Mouse (Mus musculus) midbrain, embryonic 10.5 days (tissue): ENCODE data around the gene Ddx19b. TPM values are rescaled to one million over a fixed set of nuclear protein-coding genes. Genes with fewer than 3 reads are reported as not detected.
"Not testable (repeated sequence)": the region's sequence is repeated elsewhere in the genome, so short reads cannot be mapped to it uniquely, and the experiment has no call there.

Source experiments
- DNase-seq: peaks from one replicate; pipeline ENCODE4 v3.0.0-alpha.2; 2017; ENCODE audit warnings: low spot score
- H3K27ac ChIP-seq: fragments of 300-500 bp; sonication (generic); replicated peaks from 2 replicates; pipeline ENCODE4 v1.5.1; 2016; ENCODE audit warnings: mild to moderate bottlenecking
- H3K27me3 ChIP-seq: fragments of 300-500 bp; sonication (generic); 2 replicates; pipeline ENCODE4 v1.6.1; 2016; ENCODE audit warnings: low read depth, mild to moderate bottlenecking; ENCODE audit not compliant: poor library complexity, severe bottlenecking
- H3K36me3 ChIP-seq: fragments of 300-500 bp; sonication (generic); 2 replicates; pipeline ENCODE4 v1.6.1; 2016; ENCODE audit warnings: mild to moderate bottlenecking, moderate library complexity
- H3K4me1 ChIP-seq: fragments of 300-500 bp; sonication (generic); 2 replicates; pipeline ENCODE4 v1.6.1; 2016
- H3K4me3 ChIP-seq: fragments of 300-500 bp; sonication (generic); 2 replicates; pipeline ENCODE4 v1.5.1; 2016; ENCODE audit warnings: mild to moderate bottlenecking, moderate library complexity
- H3K9me3 ChIP-seq: fragments of 300-500 bp; sonication (generic); replicated peaks from 2 replicates; pipeline ENCODE4 v1.6.1; 2016; ENCODE audit warnings: mild to moderate bottlenecking
- WGBS: fragments of 180-500 bp; shearing (Covaris S2); methylation state at CpG from one replicate; pipeline ENCODE4 v1.1.7; 2016; 5-methylcytosine and 5-hydroxymethylcytosine counted together
- polyA plus RNA-seq: library from polyadenylated mRNA; unstranded; fragments of >200 nt; fragmentation: Nextera tagmentation; extraction: Ambion mirVana; gene quantifications from 2 replicates; pipeline ENCODE4 v1.2.1, GENCODE M21; 2016

Ddx19b gene
- polyA plus RNA-seq, 1 experiment from 2014 or later, result 11.4 TPM

DNA sequence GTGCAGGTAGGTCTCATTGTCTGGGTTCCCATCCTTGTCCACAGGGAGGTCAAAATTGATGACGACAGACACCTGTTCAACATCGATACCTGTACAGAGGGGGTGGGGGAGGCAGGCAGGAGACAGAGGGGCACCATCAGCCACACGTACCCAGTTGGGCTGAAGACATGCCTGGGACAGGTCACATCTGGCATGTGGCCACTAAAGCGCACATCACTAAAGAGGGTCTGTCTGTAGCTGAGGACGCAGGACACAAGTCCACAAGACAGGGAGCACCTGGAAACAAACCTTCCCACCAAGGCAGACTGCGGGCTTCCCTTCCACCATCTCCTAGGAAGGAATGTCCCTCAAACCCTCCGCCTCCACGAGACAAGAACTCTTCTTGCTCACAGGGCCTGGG lies 55.0 kb downstream of the Ddx19b start:
- H3K27ac ChIP-seq, DNase-seq, H3K27me3 ChIP-seq, H3K4me3 ChIP-seq, H3K4me1 ChIP-seq, H3K9me3 ChIP-seq: not testable (repeated sequence)
- H3K36me3 ChIP-seq, result peaks cover 88% of the 10 kb centered on the region
- WGBS, result 96% methylated on average over 8 of the region's 8 CpGs

DNA sequence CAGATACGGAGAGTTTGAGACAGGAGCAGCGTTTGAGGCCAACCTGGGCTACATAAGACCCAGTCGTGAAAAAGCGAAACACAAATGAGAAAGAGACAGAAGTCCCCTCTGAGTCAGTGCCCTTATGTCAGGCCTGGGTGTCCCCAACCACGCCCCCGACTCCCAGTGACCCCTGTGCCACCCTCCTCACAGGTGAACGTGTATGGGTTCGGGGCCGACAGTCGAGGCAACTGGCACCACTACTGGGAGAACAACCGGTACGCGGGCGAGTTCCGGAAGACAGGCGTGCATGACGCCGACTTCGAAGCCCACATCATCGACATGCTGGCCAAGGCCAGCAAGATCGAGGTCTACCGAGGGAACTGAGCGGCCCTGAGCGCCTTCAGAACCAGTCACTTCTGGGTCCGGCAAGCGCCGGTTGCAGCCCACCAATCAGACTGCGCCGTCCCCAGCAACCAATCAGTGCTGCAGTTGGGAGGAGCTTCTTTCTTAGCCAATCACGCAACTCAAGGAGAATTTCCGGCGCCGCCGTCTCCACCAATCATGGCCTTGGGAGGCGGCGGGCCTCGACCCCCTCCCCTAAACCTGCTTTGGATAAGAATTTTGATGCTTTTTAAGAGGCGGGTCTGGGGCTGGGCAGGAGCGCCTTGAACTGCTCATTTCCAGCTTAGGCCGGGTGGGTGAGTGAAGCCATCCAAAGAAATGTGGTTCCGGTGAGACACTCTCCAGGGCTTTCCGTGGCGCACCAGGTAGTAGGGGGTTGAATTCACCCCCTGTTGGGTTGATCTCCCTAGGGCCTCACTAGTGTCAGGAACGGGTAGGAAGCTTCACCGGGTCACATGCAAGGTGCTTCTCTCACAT lies 61.4 kb downstream of the Ddx19b start:
- peak; percentile 92 for DNase-seq
- H3K36me3 ChIP-seq, result peaks cover 64% of the 10 kb centered on the region
- peak overlapping the region; percentile 86 for H3K27ac ChIP-seq
- H3K9me3 ChIP-seq, result no peaks in the 10 kb centered on the region
- peak overlapping the region; percentile 61 for H3K4me3 ChIP-seq
- 6% methylated on average over 45 of the region's 45 CpGs for WGBS
- H3K4me1 ChIP-seq, result peaks cover 13% of the 10 kb centered on the region
- no peaks in the 10 kb centered on the region for H3K27me3 ChIP-seq

DNA sequence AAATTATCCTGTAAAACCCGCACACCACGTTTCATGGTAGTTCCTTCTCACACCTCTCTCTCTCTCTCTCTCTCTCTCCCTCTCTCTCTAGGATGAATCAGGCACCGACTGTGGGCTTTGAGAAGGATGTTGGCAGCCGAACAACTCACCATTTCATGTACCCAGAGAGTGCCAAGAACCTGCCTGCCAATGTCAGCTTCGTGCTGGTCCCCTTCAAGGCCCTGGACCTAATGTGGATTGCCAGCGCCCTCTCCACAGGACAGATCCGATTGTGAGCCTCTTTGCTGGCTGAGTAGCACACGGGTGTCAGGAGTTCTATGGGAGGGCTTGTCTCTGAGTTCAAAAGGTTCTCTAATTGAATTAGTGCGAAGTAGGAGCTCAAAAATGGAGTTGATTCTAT lies 64.2 kb downstream of the Ddx19b start:
- Histone ChIP-seq H3K27ac (no peak overlapping the region), H3K9me3 (no peaks in the 10 kb centered on the region), H3K27me3 (no peaks in the 10 kb centered on the region), H3K36me3 (peaks cover 58% of the 10 kb centered on the region), H3K4me3 (no peak overlapping the region), H3K4me1 (peaks cover 13% of the 10 kb centered on the region)
- 86% methylated on average over 9 of the region's 9 CpGs for WGBS
- DNase-seq, result no peak

DNA sequence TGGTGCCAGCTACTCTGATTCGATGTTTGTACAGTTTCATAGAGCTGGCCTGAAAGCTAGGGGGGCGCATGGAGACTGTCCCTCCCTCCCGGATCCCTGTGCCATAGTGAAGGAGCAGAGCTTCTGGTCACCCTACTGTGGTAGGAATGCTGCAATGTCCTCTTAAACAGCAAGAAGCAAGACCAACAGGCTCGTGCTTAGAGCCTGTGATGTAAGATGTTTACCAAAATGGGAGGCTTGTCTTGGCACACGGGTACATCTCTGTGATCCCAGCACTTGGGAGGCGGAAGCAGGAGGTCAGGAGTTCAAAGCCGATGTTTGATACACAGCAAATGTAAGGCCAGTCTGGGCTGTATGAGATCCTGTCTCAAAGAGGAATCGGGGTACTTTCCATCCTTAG lies 65.0 kb downstream of the Ddx19b start:
- Histone ChIP-seq H3K27ac (no peak overlapping the region), H3K27me3 (no peaks in the 10 kb centered on the region)
- WGBS, result 92% methylated on average over 8 of the region's 8 CpGs

DNA sequence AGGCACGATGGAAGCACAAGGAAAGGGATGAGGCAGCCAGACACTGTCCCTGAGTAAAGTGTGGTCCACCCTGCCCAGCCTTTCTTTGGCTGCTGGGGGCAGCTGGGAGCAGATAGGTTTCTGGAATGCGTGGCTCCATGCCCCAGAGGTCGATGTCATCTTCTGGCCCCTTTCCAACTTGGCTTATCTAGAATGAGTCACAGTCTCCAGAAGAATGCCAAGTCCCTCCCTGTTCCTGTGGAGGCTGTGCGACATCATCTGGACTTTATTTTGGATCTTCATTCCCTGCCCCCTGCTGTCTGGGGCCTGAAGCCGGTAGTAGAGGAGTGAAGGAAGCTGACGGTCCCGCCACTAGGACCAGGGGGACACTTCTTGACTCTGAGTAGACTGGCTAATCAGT lies 66.0 kb downstream of the Ddx19b start:
- WGBS, result 87% methylated on average over 7 of the region's 7 CpGs
- H3K4me1 ChIP-seq, result peaks cover 6% of the 10 kb centered on the region
- H3K4me3 ChIP-seq, result no peak overlapping the region
- peaks cover 54% of the 10 kb centered on the region for H3K36me3 ChIP-seq
- DNase-seq, result no peak
- no peak overlapping the region for H3K27ac ChIP-seq
- no peaks in the 10 kb centered on the region for H3K27me3 ChIP-seq
- no peaks in the 10 kb centered on the region for H3K9me3 ChIP-seq

More for the DNA sequence above, 65.0 kb downstream of the Ddx19b start:
- DNase-seq, result no peak
- Histone ChIP-seq H3K9me3 (no peaks in the 10 kb centered on the region), H3K4me3 (no peak overlapping the region), H3K4me1 (peaks cover 13% of the 10 kb centered on the region), H3K36me3 (peaks cover 60% of the 10 kb centered on the region)

DNA sequence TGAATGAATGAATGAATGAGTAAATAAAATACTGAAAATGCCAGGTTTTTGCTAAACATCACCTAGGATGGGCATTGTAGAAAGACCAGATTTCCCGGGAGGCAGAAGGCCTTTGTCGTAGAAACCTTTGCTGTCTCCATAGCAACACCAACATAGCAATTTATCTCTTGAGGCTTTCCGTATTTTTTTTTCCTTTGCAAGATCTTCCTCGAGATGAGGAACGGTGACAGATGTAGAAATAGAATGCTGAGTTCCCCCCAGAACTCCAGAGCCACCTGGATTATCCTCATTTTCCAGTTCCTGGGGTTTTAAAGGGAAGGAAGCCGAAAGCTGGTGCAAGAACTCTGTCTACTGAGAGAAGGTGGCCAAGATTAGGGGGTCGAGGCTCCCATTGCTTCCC lies 66.9 kb downstream of the Ddx19b start:
- Histone ChIP-seq H3K4me1 (peaks cover under 1% of the 10 kb centered on the region), H3K4me3 (no peak overlapping the region), H3K9me3 (no peaks in the 10 kb centered on the region), H3K27me3 (no peaks in the 10 kb centered on the region), H3K36me3 (peaks cover 63% of the 10 kb centered on the region), H3K27ac (no peak overlapping the region)
- no peak for DNase-seq
- WGBS, result 79% methylated on average over 7 of the region's 7 CpGs

DNA sequence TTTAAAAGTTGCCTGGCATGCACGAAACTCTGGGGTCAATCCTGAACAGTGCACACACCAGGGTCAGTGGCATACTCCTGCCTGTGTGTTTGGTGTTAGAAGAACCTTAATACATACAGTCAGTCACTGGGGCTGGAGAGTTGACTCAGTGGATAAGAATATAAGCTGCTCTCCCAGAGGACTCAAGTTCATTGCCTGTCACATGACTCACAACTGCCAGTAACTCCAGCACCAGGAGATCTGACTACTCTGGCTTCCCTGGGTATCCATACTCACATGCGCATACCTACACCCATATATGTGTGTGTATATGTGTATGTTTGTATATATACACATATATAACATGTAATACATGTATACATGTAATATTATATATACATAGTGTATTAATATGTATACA lies 68.5 kb downstream of the Ddx19b start:
- Histone ChIP-seq H3K9me3 (no peaks in the 10 kb centered on the region), H3K27ac (no peak overlapping the region), H3K4me1 (no peaks in the 10 kb centered on the region), H3K4me3 (no peak overlapping the region), H3K36me3 (peaks cover 76% of the 10 kb centered on the region), H3K27me3 (no peaks in the 10 kb centered on the region)
- no peak for DNase-seq
- 94% methylated on average over 2 of the region's 2 CpGs for WGBS

DNA sequence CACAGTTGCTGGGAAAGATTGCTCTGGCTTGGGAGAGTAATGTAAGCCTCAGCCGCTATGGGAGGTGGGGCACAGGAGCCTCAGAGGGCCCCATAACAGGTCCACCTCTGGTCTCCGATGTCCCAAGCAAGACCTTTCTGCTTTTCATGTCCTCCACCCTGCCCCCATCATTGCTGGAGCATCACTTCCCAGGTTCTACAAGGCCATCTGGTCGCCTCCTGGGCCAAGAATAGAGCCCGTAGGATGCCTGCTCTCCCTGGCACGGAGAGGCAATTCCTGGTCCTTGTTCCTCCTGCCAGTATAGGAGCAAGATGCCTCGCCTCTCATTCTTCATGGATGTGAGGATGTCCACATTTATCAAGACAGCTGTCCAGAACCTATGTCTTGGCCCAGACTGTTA lies 71.6 kb downstream of the Ddx19b start:
- H3K4me1 ChIP-seq, result peaks cover 4% of the 10 kb centered on the region; the same call in 1 of the 2 replicates
- H3K9me3 ChIP-seq, result no peaks in the 10 kb centered on the region
- peaks cover 64% of the 10 kb centered on the region for H3K36me3 ChIP-seq
- WGBS, result 93% methylated on average over 6 of the region's 6 CpGs
- no peak overlapping the region for H3K4me3 ChIP-seq
- H3K27ac ChIP-seq, result no peak overlapping the region
- no peak for DNase-seq
- H3K27me3 ChIP-seq, result no peaks in the 10 kb centered on the region

DNA sequence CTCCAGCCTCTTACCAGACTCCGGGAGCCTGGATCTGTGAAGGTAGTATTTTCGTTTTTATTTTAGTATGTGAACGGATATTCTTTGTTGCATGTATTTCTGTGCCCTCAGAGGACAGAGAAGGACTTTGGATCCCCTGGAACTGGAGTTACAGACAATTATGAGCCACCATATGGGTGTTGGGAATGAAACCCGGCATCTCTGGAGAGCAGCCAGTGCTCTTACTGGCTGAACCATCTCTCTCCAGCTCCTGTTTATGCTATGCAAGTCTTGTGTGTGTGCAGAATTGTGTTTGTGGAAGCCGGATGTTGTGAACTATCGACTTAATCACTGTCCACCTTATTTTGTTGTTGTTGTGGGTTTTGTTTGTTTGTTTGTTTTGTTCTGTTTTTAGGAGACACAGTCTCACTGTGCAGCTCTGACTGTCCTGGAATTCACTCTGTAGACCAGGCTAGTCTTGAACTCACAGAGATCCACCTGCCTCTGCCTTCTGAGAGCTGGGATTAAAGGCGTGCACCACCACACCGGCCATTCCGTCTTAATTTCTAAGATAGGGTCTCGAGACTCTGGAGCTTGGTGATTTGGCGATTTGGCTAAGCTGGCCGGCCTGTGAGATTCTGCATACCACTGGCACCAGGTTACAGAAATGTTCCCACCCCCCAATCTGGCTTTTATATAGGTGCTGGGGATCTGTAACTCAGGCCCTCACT lies 72.3 kb downstream of the Ddx19b start:
- DNase-seq, result no peak
- H3K4me1 ChIP-seq, result peaks cover 4% of the 10 kb centered on the region; the same call in 1 of the 2 replicates
- H3K27ac ChIP-seq, result no peak overlapping the region
- no peaks in the 10 kb centered on the region for H3K27me3 ChIP-seq
- H3K36me3 ChIP-seq, result peaks cover 64% of the 10 kb centered on the region
- no peak overlapping the region for H3K4me3 ChIP-seq
- H3K9me3 ChIP-seq, result no peaks in the 10 kb centered on the region
- WGBS, result 96% methylated on average over 12 of the region's 12 CpGs

DNA sequence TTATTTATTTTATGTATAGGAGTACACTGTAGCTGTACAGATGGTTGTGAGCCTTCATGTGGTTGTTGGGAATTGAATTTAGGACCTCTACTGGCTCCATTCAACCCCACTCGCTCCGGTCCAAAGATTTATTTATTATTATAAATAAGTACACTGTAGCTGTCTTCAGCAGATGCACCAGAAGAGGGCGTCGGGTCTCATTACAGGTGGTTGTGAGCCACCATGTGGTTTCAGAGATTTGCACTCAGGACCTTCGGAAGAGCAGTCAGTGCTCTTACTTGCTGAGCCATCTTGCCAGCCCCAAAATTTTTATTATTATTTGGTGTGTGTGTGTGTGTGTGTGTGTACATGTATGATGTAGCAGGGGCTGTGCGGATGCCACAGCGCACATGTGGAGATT lies 73.0 kb downstream of the Ddx19b start:
- not testable (repeated sequence) for H3K27ac ChIP-seq, H3K4me1 ChIP-seq, DNase-seq, H3K4me3 ChIP-seq, H3K9me3 ChIP-seq, H3K27me3 ChIP-seq
- 91% methylated on average over 7 of the region's 7 CpGs for WGBS
- peaks cover 64% of the 10 kb centered on the region for H3K36me3 ChIP-seq

DNA sequence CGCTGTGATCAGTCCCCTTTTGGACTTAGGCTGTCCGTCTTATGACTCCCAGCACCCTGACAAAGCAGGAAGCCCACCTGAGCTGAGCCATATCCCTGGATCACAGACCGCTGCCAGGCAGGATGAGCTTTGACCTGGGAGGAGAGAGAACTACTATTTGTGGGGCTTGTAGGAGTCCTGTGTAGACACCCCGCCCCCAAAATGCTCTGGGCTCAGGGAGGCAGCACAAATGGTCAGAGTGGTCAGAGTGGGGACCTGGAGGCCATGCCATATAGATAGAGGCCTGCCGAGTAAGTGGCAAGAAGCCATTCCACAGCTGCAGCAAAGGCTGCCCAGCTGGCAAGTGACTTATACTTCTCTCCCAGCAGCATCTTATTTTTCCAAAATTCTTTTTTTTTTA lies 73.4 kb downstream of the Ddx19b start:
- Histone ChIP-seq H3K9me3 (no peaks in the 10 kb centered on the region), H3K4me3 (no peak overlapping the region), H3K36me3 (peaks cover 63% of the 10 kb centered on the region), H3K27me3 (no peaks in the 10 kb centered on the region), H3K4me1 (peaks cover 4% of the 10 kb centered on the region; the same call in 1 of the 2 replicates), H3K27ac (no peak overlapping the region)
- 96% methylated on average over 5 of the region's 5 CpGs for WGBS
- no peak for DNase-seq

DNA sequence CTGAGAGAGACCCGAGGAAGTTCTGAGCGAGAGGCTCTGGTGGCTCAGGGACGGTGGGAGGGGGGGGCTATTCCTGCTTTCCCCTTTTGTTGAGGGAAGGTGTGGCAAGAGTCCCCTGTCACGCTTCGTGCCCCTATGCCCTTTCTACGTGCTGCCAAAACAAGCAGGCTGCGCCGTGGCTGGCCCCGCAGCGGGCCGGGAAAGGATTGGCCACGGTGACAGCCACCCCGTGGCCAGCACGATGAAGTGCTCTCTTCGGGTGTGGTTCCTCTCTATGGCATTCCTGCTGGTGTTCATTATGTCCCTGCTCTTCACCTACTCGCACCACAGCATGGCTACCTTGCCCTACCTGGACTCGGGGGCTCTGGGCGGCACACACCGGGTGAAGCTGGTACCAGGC lies 74.1 kb downstream of the Ddx19b start:
- DNase-seq, result no peak
- Histone ChIP-seq H3K9me3 (no peaks in the 10 kb centered on the region), H3K36me3 (peaks cover 62% of the 10 kb centered on the region), H3K27me3 (no peaks in the 10 kb centered on the region), H3K4me1 (peaks cover 4% of the 10 kb centered on the region; the same call in 1 of the 2 replicates), H3K4me3 (no peak overlapping the region), H3K27ac (no peak overlapping the region)
- 92% methylated on average over 19 of the region's 19 CpGs for WGBS
